Mouse (Mus musculus) heart, embryonic 11.5 days (tissue): ENCODE measurements around the gene Arl5b. TPM values are rescaled to one million over a fixed set of nuclear protein-coding genes. Genes with fewer than 3 reads are reported as not detected.
A peak's percentile ranks its signal among the peaks of the same experiment; 100 is the strongest.

Source experiments
- ATAC-seq: fragments of 200-750 bp; cut with Nextera tagmentation; replicated peaks from 2 replicates; pipeline ENCODE4 v1.8.0; 2017; ENCODE audit warnings: moderate library complexity; ENCODE audit not compliant: insufficient number of reproducible peaks, low FRiP score, low TSS enrichment
- H3K27ac ChIP-seq: fragments of 300-500 bp; sonication (generic); 2 replicates; pipeline ENCODE4 v1.5.1; 2014; ENCODE audit warnings: mild to moderate bottlenecking, low read depth, low read length
- H3K27me3 ChIP-seq: fragments of 300-500 bp; sonication (generic); 2 replicates; pipeline ENCODE4 v1.6.1; 2014; ENCODE audit warnings: mild to moderate bottlenecking, low read length, mixed read lengths; ENCODE audit not compliant: control insufficient read depth, insufficient read depth
- H3K36me3 ChIP-seq: fragments of 300-500 bp; sonication (generic); 2 replicates; pipeline ENCODE4 v1.6.1; 2014; ENCODE audit warnings: mild to moderate bottlenecking, low read length, moderate library complexity, mixed read lengths; ENCODE audit not compliant: control insufficient read depth, insufficient read depth
- H3K4me1 ChIP-seq: fragments of 300-500 bp; sonication (generic); 2 replicates; pipeline ENCODE4 v1.6.1; 2014; ENCODE audit warnings: low read length; ENCODE audit not compliant: control insufficient read depth, insufficient read depth
- H3K4me2 ChIP-seq: fragments of 300-500 bp; sonication (generic); 2 replicates; pipeline ENCODE4 v1.6.1; 2014; ENCODE audit warnings: mild to moderate bottlenecking, moderate library complexity
- H3K4me3 ChIP-seq: fragments of 300-500 bp; sonication (generic); 2 replicates; pipeline ENCODE4 v1.5.1; 2014; ENCODE audit warnings: low read depth, low read length
- H3K9ac ChIP-seq: fragments of 300-500 bp; sonication (generic); 2 replicates; pipeline ENCODE4 v1.6.1; 2014; ENCODE audit warnings: mild to moderate bottlenecking, low read depth, low read length, moderate library complexity
- H3K9me3 ChIP-seq: fragments of 300-500 bp; sonication (generic); replicated peaks from 2 replicates; pipeline ENCODE4 v1.6.1; 2016; ENCODE audit warnings: low read length; ENCODE audit not compliant: control insufficient read depth
- WGBS: fragments of 180-500 bp; shearing (Covaris S2); extraction: QIAGEN DNeasy Blood & Tissue Kit; methylation state at CpG from one replicate; pipeline ENCODE4 v1.1.7; 2014; ENCODE audit not compliant: insufficient replicate concordance; 5-methylcytosine and 5-hydroxymethylcytosine counted together
- polyA plus RNA-seq: library from polyadenylated mRNA; unstranded; fragments of >200 nt; fragmentation: Nextera tagmentation; extraction: Ambion mirVana; gene quantifications from 2 replicates; pipeline ENCODE4 v1.2.1, GENCODE M21; 2014

The Arl5b gene
- polyA plus RNA-seq, 1 experiment from 2014 or later: 29.3 TPM

GRCm38 (mm10) chr2:15054945-15055637, 5.9 kb downstream of the Arl5b start, which contains the start of gene Nsun6:
Gene Nsun6, minus strand, starts transcription at chr2:15055069.
- Histone ChIP-seq H3K4me1 (peaks cover 5% of the 10 kb centered on the region; the same call in 1 of the 2 replicates), H3K36me3 (no peaks in the 10 kb centered on the region), H3K9me3 (no peaks in the 10 kb centered on the region), H3K4me2 (peak within 1 kb of the TSS; percentile 73), H3K4me3 (peak within 1 kb of the TSS; percentile 91), H3K27me3 (no peaks in the 10 kb centered on the region), H3K27ac (peak within 1 kb of the TSS; percentile 91), H3K9ac (peak within 1 kb of the TSS; percentile 98)
- WGBS: 0% methylated on average over 75 of the region's 75 CpGs
- ATAC-seq: peak; percentile 99

GRCm38 (mm10) chr2:15055741-15056151, 6.6 kb downstream of the Arl5b start:
- ATAC-seq: no peak
- peak overlapping the region; percentile 87 for H3K27ac ChIP-seq
- WGBS: 2% methylated on average over 15 of the region's 15 CpGs

GRCm38 (mm10) chr2:15058227-15058626, 9.0 kb downstream of the Arl5b start:
- H3K27me3 ChIP-seq: no peaks in the 10 kb centered on the region
- H3K4me1 ChIP-seq: peaks cover 5% of the 10 kb centered on the region; the same call in 1 of the 2 replicates
- H3K36me3 ChIP-seq: no peaks in the 10 kb centered on the region
- H3K4me3 ChIP-seq: no peak overlapping the region
- 81% methylated on average over 5 of the region's 5 CpGs for WGBS
- ATAC-seq: no peak
- no peak overlapping the region for H3K27ac ChIP-seq
- no peaks in the 10 kb centered on the region for H3K9me3 ChIP-seq
- no peak overlapping the region for H3K9ac ChIP-seq
- no peak overlapping the region for H3K4me2 ChIP-seq

More at GRCm38 (mm10) chr2:15055741-15056151, 6.6 kb downstream of the Arl5b start:
- Histone ChIP-seq H3K27me3 (no peaks in the 10 kb centered on the region), H3K9ac (peak overlapping the region; percentile 98), H3K36me3 (no peaks in the 10 kb centered on the region), H3K4me1 (peaks cover 5% of the 10 kb centered on the region; the same call in 1 of the 2 replicates), H3K4me2 (peak overlapping the region; percentile 71), H3K4me3 (peak overlapping the region; percentile 91), H3K9me3 (no peaks in the 10 kb centered on the region)

GRCm38 (mm10) chr2:15060856-15061255, 11.7 kb downstream of the Arl5b start:
- Histone ChIP-seq H3K4me1 (peaks cover 5% of the 10 kb centered on the region; the same call in 1 of the 2 replicates), H3K27ac (no peak overlapping the region), H3K9me3 (no peaks in the 10 kb centered on the region), H3K4me2 (no peak overlapping the region), H3K27me3 (no peaks in the 10 kb centered on the region), H3K9ac (no peak overlapping the region), H3K4me3 (no peak overlapping the region), H3K36me3 (no peaks in the 10 kb centered on the region)
- no peak for ATAC-seq
- WGBS: 95% methylated on average over 3 of the region's 3 CpGs

- H3K4me1 ChIP-seq: no peaks in the 10 kb centered on the region
- H3K27me3 ChIP-seq: no peaks in the 10 kb centered on the region
- H3K36me3 ChIP-seq: peaks cover 2% of the 10 kb centered on the region; the same call in 1 of the 2 replicates
- no peak overlapping the region for H3K4me2 ChIP-seq
- no peak for ATAC-seq
- 60% methylated on average over 1 of the region's 1 CpGs for WGBS
- no peak overlapping the region for H3K4me3 ChIP-seq
- no peak overlapping the region for H3K9ac ChIP-seq
- H3K27ac ChIP-seq: no peak overlapping the region
- H3K9me3 ChIP-seq: no peaks in the 10 kb centered on the region
Observed at GRCm38 (mm10) chr2:15063815-15064214, 14.6 kb downstream of the Arl5b start.

- Histone ChIP-seq H3K4me3 (no peak overlapping the region), H3K27ac (no peak overlapping the region), H3K27me3 (no peaks in the 10 kb centered on the region), H3K9ac (no peak overlapping the region), H3K4me1 (no peaks in the 10 kb centered on the region), H3K9me3 (no peaks in the 10 kb centered on the region), H3K36me3 (peaks cover 5% of the 10 kb centered on the region; the same call in 1 of the 2 replicates), H3K4me2 (no peak overlapping the region)
- no peak for ATAC-seq
- WGBS: 80% methylated on average over 7 of the region's 7 CpGs
Observed at GRCm38 (mm10) chr2:15064380-15065269, 15.4 kb downstream of the Arl5b start.

GRCm38 (mm10) chr2:15065447-15065846, 16.3 kb downstream of the Arl5b start:
- Histone ChIP-seq H3K36me3 (peaks cover 5% of the 10 kb centered on the region; the same call in 1 of the 2 replicates), H3K4me3 (no peak overlapping the region), H3K27ac (no peak overlapping the region), H3K9ac (no peak overlapping the region), H3K4me1 (no peaks in the 10 kb centered on the region), H3K4me2 (no peak overlapping the region), H3K27me3 (no peaks in the 10 kb centered on the region), H3K9me3 (no peaks in the 10 kb centered on the region)
- 72% methylated on average over 2 of the region's 2 CpGs for WGBS
- ATAC-seq: no peak

- ATAC-seq: no peak
- peaks cover 8% of the 10 kb centered on the region; the same call in 1 of the 2 replicates for H3K36me3 ChIP-seq
- no peak overlapping the region for H3K27ac ChIP-seq
- no peak overlapping the region for H3K9ac ChIP-seq
- no peaks in the 10 kb centered on the region for H3K9me3 ChIP-seq
- H3K27me3 ChIP-seq: no peaks in the 10 kb centered on the region
- H3K4me1 ChIP-seq: no peaks in the 10 kb centered on the region
- H3K4me2 ChIP-seq: no peak overlapping the region
- WGBS: 54% methylated on average over 5 of the region's 5 CpGs
- no peak overlapping the region for H3K4me3 ChIP-seq
Observed at GRCm38 (mm10) chr2:15067091-15067490, 17.9 kb downstream of the Arl5b start.
